Mouse (Mus musculus) hindbrain, embryonic 12.5 days (tissue): ENCODE results near the gene Scrn3. TPM values are rescaled to one million over a fixed set of nuclear protein-coding genes. Genes with fewer than 3 reads are reported as not detected.

Experiments used
- ATAC-seq: fragments of 200-750 bp; cut with Nextera tagmentation; 2 replicates; pipeline ENCODE4 v1.8.0; 2017; ENCODE audit warnings: moderate TSS enrichment; ENCODE audit not compliant: low FRiP score
- H3K27ac ChIP-seq: fragments of 300-500 bp; sonication (generic); 2 replicates; pipeline ENCODE4 v1.5.1; 2016; ENCODE audit warnings: mild to moderate bottlenecking
- H3K27me3 ChIP-seq: fragments of 300-500 bp; sonication (generic); 2 replicates; pipeline ENCODE4 v1.6.1; 2016; ENCODE audit warnings: mild to moderate bottlenecking
- H3K36me3 ChIP-seq: fragments of 300-500 bp; sonication (generic); 2 replicates; pipeline ENCODE4 v1.6.1; 2016; ENCODE audit warnings: mild to moderate bottlenecking
- H3K4me1 ChIP-seq: fragments of 300-500 bp; sonication (generic); 2 replicates; pipeline ENCODE4 v1.6.1; 2016
- H3K4me2 ChIP-seq: fragments of 300-500 bp; sonication (generic); replicated peaks from 2 replicates; pipeline ENCODE4 v1.6.1; 2016; ENCODE audit warnings: mild to moderate bottlenecking
- H3K4me3 ChIP-seq: fragments of 300-500 bp; sonication (generic); 2 replicates; pipeline ENCODE4 v1.5.1; 2016; ENCODE audit warnings: mild to moderate bottlenecking
- H3K9ac ChIP-seq: fragments of 300-500 bp; sonication (generic); 2 replicates; pipeline ENCODE4 v1.6.1; 2016; ENCODE audit warnings: mild to moderate bottlenecking, moderate library complexity
- H3K9me3 ChIP-seq: fragments of 300-500 bp; sonication (generic); replicated peaks from 2 replicates; pipeline ENCODE4 v1.6.1; 2016; ENCODE audit warnings: mild to moderate bottlenecking
- WGBS: fragments of 180-500 bp; shearing (Covaris S2); methylation state at CpG from one replicate; pipeline ENCODE4 v1.1.7; 2016; 5-methylcytosine and 5-hydroxymethylcytosine counted together
- polyA plus RNA-seq: library from polyadenylated mRNA; unstranded; fragments of >200 nt; fragmentation: Nextera tagmentation; extraction: Ambion mirVana; gene quantifications from 2 replicates; pipeline ENCODE4 v1.2.1, GENCODE M21; 2016

The Scrn3 gene
- polyA plus RNA-seq, 1 experiment from 2014 or later = 13.2 TPM

DNA sequence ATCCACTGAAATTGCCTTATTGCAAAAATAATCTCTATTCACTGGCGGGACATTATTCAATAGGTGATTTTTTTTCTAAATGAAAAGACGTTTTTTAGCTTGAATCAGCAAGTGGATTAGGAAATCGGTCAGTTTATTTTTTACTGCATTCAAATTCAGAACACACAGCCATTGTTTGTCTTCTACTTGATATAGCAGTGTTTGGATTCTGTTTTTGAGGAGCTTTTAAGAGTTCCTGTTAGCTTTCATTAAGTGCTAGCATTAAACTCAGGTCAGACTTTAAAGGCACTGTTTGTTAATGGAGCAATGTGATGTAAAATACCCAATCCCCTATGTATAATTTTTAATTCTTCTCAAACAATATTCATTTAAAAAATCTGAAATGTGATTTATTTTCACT is 13.6 kb upstream of the Scrn3 start:
- H3K4me2 ChIP-seq = no peak overlapping the region
- no peaks in the 10 kb centered on the region for H3K4me1 ChIP-seq
- H3K9me3 ChIP-seq = no peaks in the 10 kb centered on the region
- no peak overlapping the region for H3K27ac ChIP-seq
- peaks cover 25% of the 10 kb centered on the region; the same call in 1 of the 2 replicates for H3K36me3 ChIP-seq
- no peak for ATAC-seq
- no peak overlapping the region for H3K9ac ChIP-seq
- H3K27me3 ChIP-seq = no peaks in the 10 kb centered on the region
- WGBS = 79% methylated on average over 3 of the region's 3 CpGs
- no peak overlapping the region for H3K4me3 ChIP-seq

- Histone ChIP-seq H3K4me3 (no peak overlapping the region), H3K4me1 (no peaks in the 10 kb centered on the region), H3K9ac (no peak overlapping the region), H3K4me2 (no peak overlapping the region), H3K27me3 (no peaks in the 10 kb centered on the region), H3K27ac (no peak overlapping the region), H3K9me3 (no peaks in the 10 kb centered on the region), H3K36me3 (peaks cover 40% of the 10 kb centered on the region)
- ATAC-seq = no peak
- 89% methylated on average over 1 of the region's 1 CpGs for WGBS
Measured at GRCm38 (mm10) chr2:73301979-73302378, 10.4 kb upstream of the Scrn3 start.

GRCm38 (mm10) chr2:73302722-73303121 is 9.7 kb upstream of the Scrn3 start:
- Histone ChIP-seq H3K36me3 (peaks cover 46% of the 10 kb centered on the region), H3K9ac (no peak overlapping the region), H3K27me3 (no peaks in the 10 kb centered on the region), H3K27ac (no peak overlapping the region), H3K4me1 (no peaks in the 10 kb centered on the region), H3K4me3 (no peak overlapping the region), H3K4me2 (no peak overlapping the region), H3K9me3 (no peaks in the 10 kb centered on the region)
- WGBS = 95% methylated on average over 9 of the region's 9 CpGs
- no peak for ATAC-seq

- H3K9ac ChIP-seq = no peak overlapping the region
- H3K4me2 ChIP-seq = no peak overlapping the region
- peaks cover 57% of the 10 kb centered on the region for H3K36me3 ChIP-seq
- no peak overlapping the region for H3K4me3 ChIP-seq
- H3K9me3 ChIP-seq = no peaks in the 10 kb centered on the region
- no peak for ATAC-seq
- no peaks in the 10 kb centered on the region for H3K27me3 ChIP-seq
- WGBS = 94% methylated on average over 5 of the region's 5 CpGs
- H3K4me1 ChIP-seq = no peaks in the 10 kb centered on the region
- H3K27ac ChIP-seq = no peak overlapping the region
Measured at GRCm38 (mm10) chr2:73304506-73304905, 7.9 kb upstream of the Scrn3 start.

- no peaks in the 10 kb centered on the region; the same call in 1 of the 2 replicates for H3K4me1 ChIP-seq
- no peaks in the 10 kb centered on the region for H3K27me3 ChIP-seq
- H3K4me2 ChIP-seq = no peak overlapping the region
- no peak overlapping the region for H3K27ac ChIP-seq
- WGBS = 89% methylated on average over 7 of the region's 7 CpGs
- no peak overlapping the region for H3K4me3 ChIP-seq
- H3K36me3 ChIP-seq = peaks cover 52% of the 10 kb centered on the region
- H3K9me3 ChIP-seq = no peaks in the 10 kb centered on the region
- ATAC-seq = no peak
- no peak overlapping the region for H3K9ac ChIP-seq
Measured at GRCm38 (mm10) chr2:73306006-73306405, 6.4 kb upstream of the Scrn3 start.

- Histone ChIP-seq H3K4me3 (peak overlapping the region; percentile 87), H3K36me3 (peaks cover 11% of the 10 kb centered on the region), H3K9ac (peak overlapping the region; percentile 47; the same call in 1 of the 2 replicates), H3K4me2 (peak overlapping the region; percentile 85), H3K27ac (no peak overlapping the region), H3K9me3 (no peaks in the 10 kb centered on the region), H3K27me3 (no peaks in the 10 kb centered on the region), H3K4me1 (peaks cover 9% of the 10 kb centered on the region)
- peak; percentile 55 for ATAC-seq
- 47% methylated on average over 14 of the region's 14 CpGs for WGBS
Measured at GRCm38 (mm10) chr2:73313117-73313501, 708 bp downstream of the Scrn3 start.

- H3K9ac ChIP-seq = no peak overlapping the region
- 92% methylated on average over 3 of the region's 3 CpGs for WGBS
- no peaks in the 10 kb centered on the region for H3K9me3 ChIP-seq
- no peak overlapping the region for H3K27ac ChIP-seq
- ATAC-seq = no peak
- no peak overlapping the region for H3K4me3 ChIP-seq
- H3K4me1 ChIP-seq = peaks cover 9% of the 10 kb centered on the region
- H3K36me3 ChIP-seq = 0 out of 2 replicates have a peak, but pooled peaks cover 2% of the 10 kb centered on the region
- no peaks in the 10 kb centered on the region for H3K27me3 ChIP-seq
- no peak overlapping the region for H3K4me2 ChIP-seq
Measured at GRCm38 (mm10) chr2:73314311-73314710, 1.9 kb downstream of the Scrn3 start.

- 94% methylated on average over 9 of the region's 9 CpGs for WGBS
- ATAC-seq = no peak
Measured at GRCm38 (mm10) chr2:73317426-73317825, 5.0 kb downstream of the Scrn3 start.

GRCm38 (mm10) chr2:73319218-73319617 is 6.8 kb downstream of the Scrn3 start:
- Histone ChIP-seq H3K9ac (no peak overlapping the region), H3K4me1 (no peaks in the 10 kb centered on the region), H3K27me3 (no peaks in the 10 kb centered on the region), H3K4me2 (no peak overlapping the region), H3K4me3 (no peak overlapping the region), H3K9me3 (no peaks in the 10 kb centered on the region), H3K27ac (no peak overlapping the region), H3K36me3 (no peaks in the 10 kb centered on the region)
- 91% methylated on average over 5 of the region's 5 CpGs for WGBS
- ATAC-seq = no peak

More at GRCm38 (mm10) chr2:73317426-73317825, 5.0 kb downstream of the Scrn3 start:
- H3K27ac ChIP-seq = no peak overlapping the region
- H3K9me3 ChIP-seq = no peaks in the 10 kb centered on the region
- H3K4me3 ChIP-seq = no peak overlapping the region
- H3K27me3 ChIP-seq = no peaks in the 10 kb centered on the region
- no peaks in the 10 kb centered on the region; the same call in 1 of the 2 replicates for H3K4me1 ChIP-seq
- H3K4me2 ChIP-seq = no peak overlapping the region
- H3K9ac ChIP-seq = no peak overlapping the region
- H3K36me3 ChIP-seq = no peaks in the 10 kb centered on the region

DNA sequence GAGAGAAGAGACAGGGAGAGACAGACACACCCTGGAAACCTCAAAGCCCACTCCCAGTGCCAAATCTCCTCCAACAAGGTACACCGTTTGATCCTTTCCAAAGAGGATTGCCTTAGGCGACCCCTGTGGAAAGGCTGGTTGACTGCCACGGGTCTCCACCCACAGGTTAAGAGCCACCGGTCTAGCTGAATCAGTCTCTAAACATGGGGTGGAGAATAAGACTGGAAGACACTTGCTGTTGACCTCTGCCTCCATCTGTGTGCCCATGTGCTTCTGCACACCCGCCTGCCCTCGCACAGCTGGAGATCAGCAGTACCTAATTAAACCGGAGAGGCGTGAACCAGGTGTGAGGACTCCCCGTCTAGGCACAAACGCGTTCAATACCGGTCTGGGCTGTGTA is 10.6 kb downstream of the Scrn3 start:
- Histone ChIP-seq H3K27ac (no peak overlapping the region), H3K4me2 (no peak overlapping the region), H3K9ac (no peak overlapping the region), H3K36me3 (no peaks in the 10 kb centered on the region), H3K4me3 (no peak overlapping the region), H3K4me1 (no peaks in the 10 kb centered on the region), H3K9me3 (no peaks in the 10 kb centered on the region), H3K27me3 (no peaks in the 10 kb centered on the region)
- 71% methylated on average over 12 of the region's 12 CpGs for WGBS
- ATAC-seq = no peak

- no peaks in the 10 kb centered on the region for H3K4me1 ChIP-seq
- no peak overlapping the region for H3K4me2 ChIP-seq
- WGBS = 83% methylated on average over 5 of the region's 5 CpGs
- no peaks in the 10 kb centered on the region for H3K36me3 ChIP-seq
- H3K9me3 ChIP-seq = no peaks in the 10 kb centered on the region
- no peak overlapping the region for H3K27ac ChIP-seq
- ATAC-seq = no peak
- H3K27me3 ChIP-seq = no peaks in the 10 kb centered on the region
- H3K9ac ChIP-seq = no peak overlapping the region
- H3K4me3 ChIP-seq = no peak overlapping the region
Measured at GRCm38 (mm10) chr2:73325871-73326270, 13.5 kb downstream of the Scrn3 start.

GRCm38 (mm10) chr2:73335949-73336348 is 23.5 kb downstream of the Scrn3 start:
- Histone ChIP-seq H3K9me3 (no peaks in the 10 kb centered on the region), H3K4me3 (no peak overlapping the region), H3K27ac (no peak overlapping the region), H3K9ac (no peak overlapping the region), H3K36me3 (no peaks in the 10 kb centered on the region), H3K4me2 (no peak overlapping the region), H3K4me1 (no peaks in the 10 kb centered on the region), H3K27me3 (no peaks in the 10 kb centered on the region)
- 92% methylated on average over 3 of the region's 3 CpGs for WGBS
- ATAC-seq = no peak

DNA sequence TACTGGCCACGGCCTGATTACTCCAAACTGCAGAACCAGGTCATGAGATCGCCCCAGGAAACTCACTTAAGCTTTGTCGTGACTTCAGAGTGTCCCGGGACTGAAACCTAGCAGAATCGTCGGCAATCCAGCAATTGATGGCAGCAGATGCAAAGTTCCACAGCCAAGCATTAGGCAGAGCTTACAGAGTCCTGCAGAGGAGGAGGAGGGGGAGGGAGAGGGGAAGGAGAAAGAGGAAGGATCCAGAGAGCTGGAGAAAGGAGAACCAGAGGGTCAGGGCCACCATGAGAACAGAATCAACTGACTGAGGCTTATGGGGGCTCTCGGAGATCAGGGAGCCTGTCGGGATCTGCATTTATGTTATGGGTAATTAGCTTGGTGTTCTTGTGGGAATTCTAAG is 26.0 kb downstream of the Scrn3 start:
- Histone ChIP-seq H3K4me2 (no peak overlapping the region), H3K36me3 (no peaks in the 10 kb centered on the region), H3K4me1 (no peaks in the 10 kb centered on the region), H3K27ac (no peak overlapping the region), H3K4me3 (no peak overlapping the region), H3K9me3 (no peaks in the 10 kb centered on the region), H3K27me3 (no peaks in the 10 kb centered on the region), H3K9ac (no peak overlapping the region)
- no peak for ATAC-seq
- WGBS = 78% methylated on average over 8 of the region's 8 CpGs
